9 mouse cellular contexts compared by ENCODE assay signal in the genomic region with DNA sequence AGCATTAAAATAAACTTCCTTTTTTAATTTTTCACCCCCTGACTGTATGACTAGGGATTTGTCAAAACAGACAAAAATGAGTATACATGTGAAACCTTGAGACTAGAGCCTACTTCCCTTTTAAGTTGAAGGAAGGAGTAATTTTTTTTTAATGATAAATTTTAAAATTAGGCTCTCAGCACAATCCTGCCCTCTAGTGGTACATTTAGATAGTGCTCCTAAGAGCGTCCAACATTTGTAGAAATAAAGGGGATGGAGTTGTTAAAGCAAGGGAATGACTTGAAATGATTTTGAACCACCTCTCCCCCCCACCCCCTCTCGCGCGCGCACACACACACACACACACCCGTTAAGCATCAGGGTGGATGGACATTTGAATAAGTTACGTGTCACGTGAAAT.
DNase-seq lines count a peak whose midpoint lies in the region; ATAC-seq and TF ChIP-seq lines count a peak whose summit lies in the region.
"Had no signal": no experiment of that assay in that cellular context is flagged by ENCODE, and none has a peak within 500 bp of the region (broad histone marks: within the 10 kb centered on the region; RNA-seq: fewer than 3 reads in every experiment).

No protein-coding gene starts in this region.

- H3K27ac ChIP-seq in heart, embryonic 11.5 days (ENCODE audit: low read depth, low read length): no peak overlapping the region
- no peak overlapping the region for H3K27ac ChIP-seq in neural tube, embryonic 14.5 days (ENCODE audit: low read depth, low read length)
- H3K27ac ChIP-seq in bone marrow macrophage, adult 2 months (ENCODE audit: insufficient read depth, low read depth, low read length): peak overlapping the region; percentile 61; the same call in 1 of the 2 replicates
- H3K27ac ChIP-seq: neural tube, embryonic 12.5 days had no signal

- no peaks in the 10 kb centered on the region for H3K27me3 ChIP-seq in heart, embryonic 11.5 days (ENCODE audit: control insufficient read depth, insufficient read depth, low read length)
- no peaks in the 10 kb centered on the region for H3K27me3 ChIP-seq in neural tube, embryonic 14.5 days (ENCODE audit: control insufficient read depth, insufficient read depth, low read length)
- H3K27me3 ChIP-seq: neural tube, embryonic 12.5 days had no signal

- H3K9ac ChIP-seq in heart, embryonic 11.5 days (ENCODE audit: low read depth, low read length): no peak overlapping the region
- H3K9ac ChIP-seq in neural tube, embryonic 14.5 days (replicated peaks; ENCODE audit: low read depth, low read length): no peak overlapping the region
- H3K9ac ChIP-seq: neural tube, embryonic 12.5 days had no signal

- peak; percentile 57 for DNase-seq in heart, adult 8-10 months (ENCODE audit: low spot score)
- DNase-seq in neural tube, embryonic 10.5 days (ENCODE audit: extremely low spot score, low spot score): no peak
- DNase-seq in right cerebral cortex, postnatal 25 days: no peak
- DNase-seq in cerebellum, adult 11 months: no peak

- no peak for ATAC-seq in heart, embryonic 11.5 days (replicated peaks; ENCODE audit: insufficient number of reproducible peaks, low FRiP score, low TSS enrichment)
- 0 out of 2 replicates have a peak, but pooled peaks have one; percentile 56 for ATAC-seq in neural tube, embryonic 14.5 days (ENCODE audit: low read depth)
- ATAC-seq in megakaryocyte progenitor cell, adult 5-6 weeks (replicated peaks; ENCODE audit: poor library complexity): peak; percentile 91

- H3K4me2 ChIP-seq in heart, embryonic 11.5 days: no peak overlapping the region
- H3K4me2 ChIP-seq in neural tube, embryonic 14.5 days (ENCODE audit: low read depth, low read length): no peak overlapping the region
- H3K4me2 ChIP-seq: neural tube, embryonic 12.5 days had no signal

- TF ChIP-seq POLR2A in bone marrow macrophage, adult 2 months (IDR thresholded peaks at IDR 0.05; ENCODE audit: borderline replicate concordance, low read depth, low read length): no peak

- H3K4me1 ChIP-seq in heart, embryonic 11.5 days (ENCODE audit: control insufficient read depth, insufficient read depth, low read length): no peaks in the 10 kb centered on the region
- no peaks in the 10 kb centered on the region for H3K4me1 ChIP-seq in neural tube, embryonic 14.5 days (ENCODE audit: control insufficient read depth, insufficient read depth, low read length)
- peaks cover 13% of the 10 kb centered on the region for H3K4me1 ChIP-seq in bone marrow macrophage, adult 2 months (ENCODE audit: control insufficient read depth, insufficient read depth, low read length)
- H3K4me1 ChIP-seq: neural tube, embryonic 12.5 days had no signal

- no peaks in the 10 kb centered on the region; the same call in 1 of the 2 replicates for H3K36me3 ChIP-seq in heart, embryonic 11.5 days (ENCODE audit: control insufficient read depth, insufficient read depth, low read length)
- no peaks in the 10 kb centered on the region for H3K36me3 ChIP-seq in neural tube, embryonic 14.5 days (ENCODE audit: control insufficient read depth, insufficient read depth, low read length)
- H3K36me3 ChIP-seq: neural tube, embryonic 12.5 days had no signal

- no peak overlapping the region for H3K4me3 ChIP-seq in heart, embryonic 11.5 days (ENCODE audit: low read depth, low read length)
- no peak overlapping the region for H3K4me3 ChIP-seq in neural tube, embryonic 14.5 days (ENCODE audit: low read depth, low read length)
- no peak overlapping the region for H3K4me3 ChIP-seq in bone marrow macrophage, adult 2 months (ENCODE audit: insufficient read depth, low read length)
- H3K4me3 ChIP-seq: neural tube, embryonic 12.5 days had no signal

- H3K9me3 ChIP-seq in heart, embryonic 11.5 days (replicated peaks; ENCODE audit: control insufficient read depth, low read length): no peaks in the 10 kb centered on the region
- H3K9me3 ChIP-seq in neural tube, embryonic 14.5 days (ENCODE audit: control insufficient read depth, low read length): no peaks in the 10 kb centered on the region
- H3K9me3 ChIP-seq: neural tube, embryonic 12.5 days had no signal

- TF ChIP-seq CTCF in bone marrow macrophage, adult 2 months (IDR thresholded peaks at IDR 0.05; ENCODE audit: low read depth, low read length): no peak

- 52% methylated on average over 8 of the region's 8 CpGs for WGBS in heart, embryonic 11.5 days (ENCODE audit: insufficient replicate concordance)
- WGBS in neural tube, embryonic 14.5 days: 55% methylated on average over 8 of the region's 8 CpGs
